Mouse (Mus musculus) brain, adult 10 weeks (tissue): ENCODE data around the gene Mid1. TPM values are rescaled to one million over a fixed set of nuclear protein-coding genes. Genes with fewer than 3 reads are reported as not detected.

Experiments
- polyA plus RNA-seq: library from polyadenylated mRNA; stranded (reverse); fragments of 350-450 nt; fragmentation: Illumina TruSeq; extraction: RNeasy Lipid Tissue Mini Kit (QIAGEN cat#74804); gene quantifications from one replicate; pipeline ENCODE4 v1.2.3, GENCODE M21; 2015; ENCODE audit warnings: low read depth, low replicate concordance

Gene Mid1
- polyA plus RNA-seq: 38.3 TPM

GRCm38 (mm10) chrX:169685131-169685530 is at the start of gene Mid1:
TSS of gene Mid1 (plus strand) at chrX:169685199.

GRCm38 (mm10) chrX:169779535-169779934 is 94.5 kb downstream of the Mid1 start, which contains the start of gene 4933400A11Rik:
TSS of gene 4933400A11Rik (minus strand) at chrX:169779635.

DNA sequence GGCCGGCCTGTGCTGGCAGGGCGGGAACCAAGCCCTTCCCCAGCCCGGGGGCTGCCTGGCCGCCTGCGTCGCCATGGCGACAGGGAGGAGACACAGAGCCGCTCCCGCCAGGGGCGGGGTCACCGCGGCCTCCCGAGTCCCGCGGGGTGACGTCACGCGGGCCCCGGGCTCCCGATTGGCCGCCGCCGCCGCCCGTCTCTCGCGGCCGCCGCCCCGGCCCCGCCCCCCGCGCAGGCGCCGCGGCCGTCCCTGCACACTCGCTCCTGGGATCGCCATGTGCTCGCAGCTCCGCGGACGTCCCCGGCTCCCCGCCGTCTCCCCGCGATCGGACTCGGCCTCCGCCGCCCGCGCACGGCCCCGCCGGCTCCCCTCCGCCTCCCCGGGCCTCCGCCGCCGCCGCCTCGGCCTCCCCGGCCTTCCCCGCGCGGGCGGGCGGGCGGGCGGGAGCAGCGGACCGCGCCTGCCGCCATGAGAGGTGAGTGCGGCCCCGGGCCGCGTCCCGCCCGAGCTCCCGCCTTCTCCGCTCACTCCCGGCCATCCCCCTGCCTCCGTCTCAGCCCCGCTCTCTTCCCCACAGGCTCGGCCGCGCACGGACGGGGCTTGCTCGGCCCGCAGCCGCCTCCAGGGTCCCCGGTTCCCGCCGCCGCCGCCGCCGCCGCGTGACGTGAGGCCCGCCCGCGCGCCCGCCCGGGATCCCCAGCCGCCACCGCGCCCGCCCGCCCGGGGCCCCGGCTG is 324.2 kb downstream of the Mid1 start, which contains the start of gene Gm21887:
Gm21887 (plus strand) TSS at position 644 of the 735 bp plus-strand sequence.

Other genes with a start within 250 kb of the Mid1 start
- not detected for gene 4933400A11Rik, start 94.4 kb downstream of the Mid1 start, polyA plus RNA-seq